ENCODE assay signal across 11 mouse cellular contexts in genomic region chr17:62940573-62941252, GRCm38 (mm10). TPM values are rescaled to one million over a fixed set of nuclear protein-coding genes. Genes with fewer than 3 reads are reported as not detected.
DNase-seq lines count a peak whose midpoint lies in the region; ATAC-seq and TF ChIP-seq lines count a peak whose summit lies in the region.
"Had no signal": no experiment of that assay in that cellular context is flagged by ENCODE, and none has a peak within 500 bp of the region (broad histone marks: within the 10 kb centered on the region; RNA-seq: fewer than 3 reads in every experiment).

No protein-coding gene starts in this region.

- no peaks in the 10 kb centered on the region for H3K9me3 ChIP-seq in embryonic facial prominence, embryonic 15.5 days (replicated peaks)
- no peaks in the 10 kb centered on the region for H3K9me3 ChIP-seq in hindbrain, postnatal 0 days (ENCODE audit: low read length)
- no peaks in the 10 kb centered on the region for H3K9me3 ChIP-seq in intestine, embryonic 16.5 days (ENCODE audit: control insufficient read depth, low read length)

- H3K9ac ChIP-seq in embryonic facial prominence, embryonic 15.5 days = no peak overlapping the region
- no peak overlapping the region for H3K9ac ChIP-seq in hindbrain, postnatal 0 days (replicated peaks; ENCODE audit: low read length)
- H3K9ac ChIP-seq in intestine, embryonic 16.5 days (ENCODE audit: low read depth, low read length) = no peak overlapping the region

- no peak overlapping the region for H3ac ChIP-seq in myocyte (ENCODE audit: control insufficient read depth, insufficient read length)

- peak overlapping the region; percentile 42 for H3K4me2 ChIP-seq in embryonic facial prominence, embryonic 15.5 days (replicated peaks)
- H3K4me2 ChIP-seq in hindbrain, postnatal 0 days (ENCODE audit: low read depth, low read length) = peak overlapping the region; percentile 49
- peak overlapping the region; percentile 42 for H3K4me2 ChIP-seq in myocyte (ENCODE audit: low read depth)
- H3K4me2 ChIP-seq in intestine, embryonic 16.5 days (ENCODE audit: low read depth, low read length) = no peak overlapping the region

- 46% methylated on average over 7 of the region's 7 CpGs for WGBS in kidney, adult 2 months
- WGBS in embryonic facial prominence, embryonic 15.5 days = 13% methylated on average over 7 of the region's 7 CpGs
- 22% methylated on average over 7 of the region's 7 CpGs for WGBS in hindbrain, postnatal 0 days
- 32% methylated on average over 7 of the region's 7 CpGs for WGBS in intestine, embryonic 16.5 days

- peak; percentile 47; the same call in 1 of the 2 replicates for ATAC-seq in embryonic facial prominence, embryonic 15.5 days (ENCODE audit: insufficient number of reproducible peaks, low FRiP score, low TSS enrichment, low read depth)
- ATAC-seq in hindbrain, postnatal 0 days = no peak
- no peak for ATAC-seq in intestine, embryonic 16.5 days

- H3K4me1 ChIP-seq in kidney, adult 2 months (ENCODE audit: control insufficient read depth, insufficient read depth, low read length) = no peaks in the 10 kb centered on the region
- peaks cover 13% of the 10 kb centered on the region for H3K4me1 ChIP-seq in embryonic facial prominence, embryonic 15.5 days
- H3K4me1 ChIP-seq in hindbrain, postnatal 0 days (ENCODE audit: insufficient read depth, low read length) = 0 out of 2 replicates have a peak, but pooled peaks cover 3% of the 10 kb centered on the region
- H3K4me1 ChIP-seq in intestine, embryonic 16.5 days (ENCODE audit: control insufficient read depth, insufficient read depth, low read length) = no peaks in the 10 kb centered on the region
- H3K4me1 ChIP-seq: megakaryocyte, embryonic 14.5 days had no signal

- TF ChIP-seq CTCF in kidney, adult 2 months (conservative IDR thresholded peaks at IDR 0.05; ENCODE audit: insufficient read depth, insufficient read length, low read depth, low read length) = no peak
- TF ChIP-seq CTCF in hindbrain, postnatal 0 days (IDR thresholded peaks at IDR 0.05; ENCODE audit: low read depth) = no peak

- TF ChIP-seq POLR2A in kidney, adult 2 months (IDR thresholded peaks at IDR 0.05; ENCODE audit: low read depth, low read length) = no peak
- TF ChIP-seq POLR2A in myocyte (IDR thresholded peaks at IDR 0.05; ENCODE audit: insufficient read length, low read depth) = no peak

- H3K79me2 ChIP-seq in myocyte (ENCODE audit: control insufficient read depth, insufficient read depth) = no peaks in the 10 kb centered on the region

- DNase-seq in kidney, adult 2 months = peak; percentile 3
- no peak for DNase-seq in kidney, adult 18-20 months
- no peak for DNase-seq in hindbrain, postnatal 0 days (ENCODE audit: low spot score)
- DNase-seq in cerebellum, adult 11 months = no peak
- no peak for DNase-seq in right cerebral cortex, adult 2 months (ENCODE audit: low spot score in 2 of 2)
- DNase-seq: adrenal gland, postnatal 25 days had no signal

- H3K4me3 ChIP-seq in kidney, adult 2 months (ENCODE audit: insufficient read depth, low read depth, low read length) = no peak overlapping the region
- H3K4me3 ChIP-seq in embryonic facial prominence, embryonic 15.5 days (replicated peaks) = peak overlapping the region; percentile 16; the same call in 1 of the 2 replicates
- 0 out of 2 replicates have a peak overlapping the region, but pooled peaks have one; percentile 1 for H3K4me3 ChIP-seq in hindbrain, postnatal 0 days (ENCODE audit: low read length)
- no peak overlapping the region for H3K4me3 ChIP-seq in myocyte
- no peak overlapping the region for H3K4me3 ChIP-seq in intestine, embryonic 16.5 days (ENCODE audit: low read length)
- H3K4me3 ChIP-seq: erythroblast, embryonic 14.5 days; megakaryocyte, embryonic 14.5 days had no signal

- H3K27ac ChIP-seq in kidney, adult 2 months (ENCODE audit: insufficient read depth, low read depth, low read length) = no peak overlapping the region
- peak overlapping the region; percentile 49; the same call in 1 of the 2 replicates for H3K27ac ChIP-seq in embryonic facial prominence, embryonic 15.5 days (replicated peaks)
- no peak overlapping the region for H3K27ac ChIP-seq in hindbrain, postnatal 0 days
- no peak overlapping the region for H3K27ac ChIP-seq in intestine, embryonic 16.5 days (ENCODE audit: low read length)

- H3K27me3 ChIP-seq in kidney, adult 2 months (replicated peaks; ENCODE audit: control insufficient read depth, insufficient read depth, low read length) = no peaks in the 10 kb centered on the region; the same call in none of the 2 replicates
- no peaks in the 10 kb centered on the region for H3K27me3 ChIP-seq in embryonic facial prominence, embryonic 15.5 days
- no peaks in the 10 kb centered on the region for H3K27me3 ChIP-seq in hindbrain, postnatal 0 days (ENCODE audit: insufficient read depth, low read length)
- no peaks in the 10 kb centered on the region for H3K27me3 ChIP-seq in myocyte (ENCODE audit: control insufficient read depth, insufficient read depth, insufficient read length)
- H3K27me3 ChIP-seq in intestine, embryonic 16.5 days (replicated peaks; ENCODE audit: control insufficient read depth, insufficient read depth, low read length) = no peaks in the 10 kb centered on the region
- H3K27me3 ChIP-seq: megakaryocyte, embryonic 14.5 days had no signal

- H3K36me3 ChIP-seq in kidney, adult 2 months (ENCODE audit: control insufficient read depth, insufficient read depth, low read length) = no peaks in the 10 kb centered on the region
- H3K36me3 ChIP-seq in embryonic facial prominence, embryonic 15.5 days = no peaks in the 10 kb centered on the region
- no peaks in the 10 kb centered on the region for H3K36me3 ChIP-seq in hindbrain, postnatal 0 days (ENCODE audit: insufficient read depth, low read length)
- no peaks in the 10 kb centered on the region for H3K36me3 ChIP-seq in myocyte (ENCODE audit: control insufficient read depth, insufficient read depth)
- no peaks in the 10 kb centered on the region for H3K36me3 ChIP-seq in intestine, embryonic 16.5 days (ENCODE audit: control insufficient read depth, insufficient read depth, low read length)

TF ChIP-seq in myocyte, 11 proteins besides CTCF, POLR2A, EP300 and RAD21:
- no peak for TF ChIP-seq TCF3 (IDR thresholded peaks at IDR 0.05; ENCODE audit: insufficient read length, low read depth)
- TF ChIP-seq CEBPB (IDR thresholded peaks at IDR 0.05; ENCODE audit: insufficient read depth, poor library complexity, severe bottlenecking) = peak; percentile 7; the same call in 1 of the 2 replicates
- no peak for TF ChIP-seq E2F4 (IDR thresholded peaks at IDR 0.05; ENCODE audit: insufficient read depth)
- peak; percentile 23 for TF ChIP-seq TCF12 (IDR thresholded peaks at IDR 0.05; ENCODE audit: insufficient read depth, poor library complexity, severe bottlenecking)
- peak; percentile 53 to 83 (median 82) for TF ChIP-seq MYOD1 (IDR thresholded peaks at IDR 0.05; ENCODE audit: control insufficient read depth in 1 of 3, insufficient read length in 2 of 3, low read depth in 2 of 3)
- TF ChIP-seq POLR2AphosphoS2 (IDR thresholded peaks at IDR 0.05; ENCODE audit: insufficient read length, low read depth) = no peak

RNA-seq across cellular contexts. Expression of gene Efna5, which starts 59.6 kb away (rescaled TPM):
- 2.1 and 2.5 TPM in 2 replicates for polyA plus RNA-seq in kidney, adult 2 months (2012; rRNA removed)
- 70.6 and 71.9 TPM in 2 replicates for polyA plus RNA-seq in embryonic facial prominence, embryonic 15.5 days (2015; fragmentation: Nextera tagmentation; extraction: Ambion mirVana)
- total RNA-seq in hindbrain, postnatal 0 days (2014; rRNA removed) = 5.3 and 5.4 TPM in 2 replicates
- 38.8 and 40.2 TPM in 2 replicates for polyA plus RNA-seq in hindbrain, postnatal 0 days (2015; fragmentation: Nextera tagmentation; extraction: Ambion mirVana)
- polyA plus RNA-seq in myocyte (2012; fragmentation: generic; extraction: Trizol) = 2.8 TPM
- 20.2 TPM in 2 replicates for polyA plus RNA-seq in intestine, embryonic 16.5 days (2015; fragmentation: Nextera tagmentation; extraction: Ambion mirVana)
- polyA plus RNA-seq: erythroblast, embryonic 14.5 days had no signal

Comparison
In these comparisons a context has a peak if more than half of its experiments do, and no peak if none do; other contexts are left out.
1. H3K4me3 ChIP-seq: peak in embryonic facial prominence, embryonic 15.5 days (single experiment) and hindbrain, postnatal 0 days (single experiment); none in kidney, adult 2 months (single experiment), myocyte (single experiment) and intestine, embryonic 16.5 days (single experiment).